Comparison of ENCODE assay signal across 9 mouse cellular contexts in genomic region chr8:121307723-121308122, GRCm38 (mm10).
DNase-seq lines count a peak whose midpoint lies in the region; ATAC-seq lines count a peak whose summit lies in the region.
"Had no signal": no experiment of that assay in that cellular context is flagged by ENCODE, and none has a peak within 500 bp of the region (broad histone marks: within the 10 kb centered on the region; RNA-seq: fewer than 3 reads in every experiment).

No protein-coding gene starts in this region.

- no peak overlapping the region for H3K9ac ChIP-seq in kidney, embryonic 15.5 days
- H3K9ac ChIP-seq: liver, embryonic 13.5 days had no signal

- no peak overlapping the region for H3K27ac ChIP-seq in kidney, embryonic 15.5 days
- H3K27ac ChIP-seq: liver, embryonic 13.5 days had no signal

- WGBS in kidney, embryonic 15.5 days = 89% methylated on average over 7 of the region's 7 CpGs

- peaks cover 24% of the 10 kb centered on the region for H3K27me3 ChIP-seq in kidney, embryonic 15.5 days

- H3K36me3 ChIP-seq in kidney, embryonic 15.5 days = no peaks in the 10 kb centered on the region
- H3K36me3 ChIP-seq: liver, embryonic 13.5 days had no signal

- no peak overlapping the region for H3K4me2 ChIP-seq in kidney, embryonic 15.5 days
- H3K4me2 ChIP-seq: liver, embryonic 13.5 days had no signal

- no peak overlapping the region for H3K4me3 ChIP-seq in kidney, embryonic 15.5 days (replicated peaks)
- H3K4me3 ChIP-seq: liver, embryonic 13.5 days had no signal

- ATAC-seq in kidney, embryonic 15.5 days (replicated peaks; ENCODE audit: low FRiP score) = no peak

- peaks cover 73% of the 10 kb centered on the region for H3K4me1 ChIP-seq in kidney, embryonic 15.5 days
- H3K4me1 ChIP-seq: liver, embryonic 13.5 days had no signal

- peak; percentile 3 for DNase-seq in cerebellum, adult 11 months
- no peak for DNase-seq in cerebellum, adult 8-10 months
- peak; percentile 51 for DNase-seq in kidney, postnatal 14 days
- DNase-seq in brain, adult 2 months (ENCODE audit: low read depth, low spot score) = peak; percentile 68
- peak; percentile 74 to 77 for DNase-seq in layer of hippocampus, postnatal 10 days (ENCODE audit: low spot score in 2 of 2)
- no peak for DNase-seq in gastrocnemius, postnatal 4 days (ENCODE audit: low spot score in 2 of 2)
- no peak for DNase-seq in B cell, adult 2 months
- DNase-seq: liver, embryonic 13.5 days had no signal

- H3K9me3 ChIP-seq in kidney, embryonic 15.5 days (replicated peaks) = no peaks in the 10 kb centered on the region
- H3K9me3 ChIP-seq: liver, embryonic 13.5 days had no signal

Comparison
In these comparisons a context has a peak if more than half of its experiments do, and no peak if none do; other contexts are left out.
1. DNase-seq: peak in cerebellum, adult 11 months (single experiment), kidney, postnatal 14 days (single experiment), brain, adult 2 months (single experiment) and layer of hippocampus, postnatal 10 days (2 of 2); none in cerebellum, adult 8-10 months (single experiment), gastrocnemius, postnatal 4 days (0 of 2) and B cell, adult 2 months (0 of 2).